Mouse (Mus musculus) hindbrain, embryonic 10.5 days (tissue): ENCODE measurements around the gene Agrp. TPM values are rescaled to one million over a fixed set of nuclear protein-coding genes. Genes with fewer than 3 reads are reported as not detected.

Experiments
- microRNA counts: library from miRNA; unstranded; fragments of <30 nt; microRNA quantifications from one replicate; lab custom pipeline; 2017
- polyA plus RNA-seq: library from polyadenylated mRNA; unstranded; fragments of >200 nt; fragmentation: Nextera tagmentation; extraction: Ambion mirVana; gene quantifications from 2 replicates; pipeline ENCODE4 v1.2.1, GENCODE M21; 2016

Agrp gene
- polyA plus RNA-seq, 1 experiment from 2014 or later = 0.73 TPM

MicroRNAs encoded within 50 kb of the gene (microRNA counts, 519-probe panel; counts per million panel counts)
- microRNA mmu-miR-1966 (lab: Ali Mortazavi, UCI) = 1,255 counts per million, percentile 77 among the panel's probes with 10 or more counts

Other genes with a start within 250 kb of the Agrp start
- 0.12 TPM in 1 of 2 replicates, not detected in the other for gene Kctd19, start 223.9 kb downstream of the Agrp start, polyA plus RNA-seq
- gene Lrrc36, start 223.8 kb downstream of the Agrp start, polyA plus RNA-seq = 1.8 and 2.5 TPM in 2 replicates
- 131 and 243 TPM in 2 replicates for gene Tppp3, start 165.9 kb downstream of the Agrp start, polyA plus RNA-seq
- 23.3 and 29.2 TPM in 2 replicates for gene Zdhhc1, start 140.5 kb downstream of the Agrp start, polyA plus RNA-seq
- 24.1 and 36.7 TPM in 2 replicates for gene Hsd11b2, start 118.6 kb downstream of the Agrp start, polyA plus RNA-seq
- gene Atp6v0d1, start 71.3 kb downstream of the Agrp start, polyA plus RNA-seq = 90.8 and 119 TPM in 2 replicates
- 17.7 and 23.7 TPM in 2 replicates for gene Ripor1, start 32.1 kb downstream of the Agrp start, polyA plus RNA-seq
- 102 and 138 TPM in 2 replicates for gene Ctcf, start 825 bp downstream of the Agrp start, polyA plus RNA-seq
- 2.1 and 4.9 TPM in 2 replicates for gene Carmil2, start 48.9 kb upstream of the Agrp start, polyA plus RNA-seq
- 81.3 and 92.6 TPM in 2 replicates for gene Acd, start 63.7 kb upstream of the Agrp start, polyA plus RNA-seq
- gene Pard6a, start 63.8 kb upstream of the Agrp start, polyA plus RNA-seq = 23.3 and 32.2 TPM in 2 replicates
- 0.14 TPM in 1 of 2 replicates, not detected in the other for gene 4933405L10Rik, start 70.3 kb upstream of the Agrp start, polyA plus RNA-seq
- gene Enkd1, start 70.8 kb upstream of the Agrp start, polyA plus RNA-seq = 40.7 and 44.6 TPM in 2 replicates
- 36.8 and 49.8 TPM in 2 replicates for gene Gfod2, start 121.3 kb upstream of the Agrp start, polyA plus RNA-seq
- 10.4 and 11.1 TPM in 2 replicates for gene Ranbp10, start 190.0 kb upstream of the Agrp start, polyA plus RNA-seq
- gene Tsnaxip1, start 190.3 kb upstream of the Agrp start, polyA plus RNA-seq = 0.51 and 1.8 TPM in 2 replicates
- 55.2 and 58.1 TPM in 2 replicates for gene Cenpt, start 215.9 kb upstream of the Agrp start, polyA plus RNA-seq
- 78.3 and 83.5 TPM in 2 replicates for gene Thap11, start 217.7 kb upstream of the Agrp start, polyA plus RNA-seq
- gene Nutf2, start 223.2 kb upstream of the Agrp start, polyA plus RNA-seq = 364 and 407 TPM in 2 replicates
- 72.4 and 75.8 TPM in 2 replicates for gene Edc4, start 243.5 kb upstream of the Agrp start, polyA plus RNA-seq